Mouse (Mus musculus) kidney, embryonic 15.5 days (tissue): ENCODE results near the gene Skap2. TPM values are rescaled to one million over a fixed set of nuclear protein-coding genes. Genes with fewer than 3 reads are reported as not detected.
A peak's percentile ranks its signal among the peaks of the same experiment; 100 is the strongest.

ENCODE experiments used
- ATAC-seq: fragments of 200-750 bp; cut with Nextera tagmentation; replicated peaks from 2 replicates; pipeline ENCODE4 v1.8.0; 2017; ENCODE audit warnings: moderate TSS enrichment; ENCODE audit not compliant: low FRiP score
- H3K27ac ChIP-seq: fragments of 300-500 bp; sonication (generic); 2 replicates; pipeline ENCODE4 v1.5.1; 2015; ENCODE audit warnings: mild to moderate bottlenecking, inconsistent platforms
- H3K27me3 ChIP-seq: fragments of 300-500 bp; sonication (generic); 2 replicates; pipeline ENCODE4 v1.6.1; 2015; ENCODE audit warnings: inconsistent platforms
- H3K36me3 ChIP-seq: fragments of 300-500 bp; sonication (generic); 2 replicates; pipeline ENCODE4 v1.6.1; 2015; ENCODE audit warnings: inconsistent platforms
- H3K4me1 ChIP-seq: fragments of 300-500 bp; sonication (generic); 2 replicates; pipeline ENCODE4 v1.6.1; 2015; ENCODE audit warnings: inconsistent platforms
- H3K4me2 ChIP-seq: fragments of 300-500 bp; sonication (generic); 2 replicates; pipeline ENCODE4 v1.6.1; 2015; ENCODE audit warnings: moderate library complexity, mild to moderate bottlenecking, inconsistent platforms
- H3K4me3 ChIP-seq: fragments of 300-500 bp; sonication (generic); replicated peaks from 2 replicates; pipeline ENCODE4 v1.5.1; 2015; ENCODE audit warnings: mild to moderate bottlenecking, inconsistent platforms
- H3K9ac ChIP-seq: fragments of 300-500 bp; sonication (generic); 2 replicates; pipeline ENCODE4 v1.6.1; 2015; ENCODE audit warnings: mild to moderate bottlenecking, inconsistent platforms
- H3K9me3 ChIP-seq: fragments of 300-500 bp; sonication (generic); replicated peaks from 2 replicates; pipeline ENCODE4 v1.6.1; 2016; ENCODE audit warnings: inconsistent platforms
- WGBS: fragments of 180-500 bp; shearing (Covaris S2); methylation state at CpG from one replicate; pipeline ENCODE4 v1.1.7; 2015; ENCODE audit warnings: mixed read lengths; 5-methylcytosine and 5-hydroxymethylcytosine counted together
- polyA plus RNA-seq: library from polyadenylated mRNA; unstranded; fragments of >200 nt; fragmentation: Nextera tagmentation; extraction: Ambion mirVana; gene quantifications from 2 replicates; pipeline ENCODE4 v1.2.1, GENCODE M21; 2015

The Skap2 gene
- polyA plus RNA-seq, 1 experiment from 2014 or later: 34.5 TPM

DNA sequence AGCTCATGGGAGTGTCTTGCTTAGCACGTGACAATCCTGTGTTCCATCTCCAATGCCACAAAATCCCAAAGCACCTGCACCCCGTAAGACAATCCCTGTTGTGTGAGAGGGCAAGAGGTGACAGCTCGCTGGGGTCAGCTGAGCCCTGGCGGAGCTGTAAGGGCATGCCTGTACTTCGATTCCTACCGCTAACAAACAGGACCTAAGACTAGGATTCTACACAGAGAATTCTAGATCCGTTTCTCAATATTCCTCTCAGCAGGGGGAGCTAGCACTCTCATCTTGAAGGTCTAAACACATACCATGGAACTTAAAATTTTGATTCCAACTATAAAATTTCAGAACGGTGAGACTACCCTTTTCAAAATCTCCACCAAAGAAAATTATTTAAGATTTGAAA lies 9.7 kb downstream of the Skap2 start:
- Histone ChIP-seq H3K27me3 (peaks cover 28% of the 10 kb centered on the region), H3K9ac (no peak overlapping the region), H3K36me3 (no peaks in the 10 kb centered on the region), H3K27ac (no peak overlapping the region), H3K9me3 (no peaks in the 10 kb centered on the region), H3K4me3 (no peak overlapping the region), H3K4me2 (no peak overlapping the region), H3K4me1 (peaks cover 25% of the 10 kb centered on the region)
- 16% methylated on average over 8 of the region's 8 CpGs for WGBS
- no peak for ATAC-seq

DNA sequence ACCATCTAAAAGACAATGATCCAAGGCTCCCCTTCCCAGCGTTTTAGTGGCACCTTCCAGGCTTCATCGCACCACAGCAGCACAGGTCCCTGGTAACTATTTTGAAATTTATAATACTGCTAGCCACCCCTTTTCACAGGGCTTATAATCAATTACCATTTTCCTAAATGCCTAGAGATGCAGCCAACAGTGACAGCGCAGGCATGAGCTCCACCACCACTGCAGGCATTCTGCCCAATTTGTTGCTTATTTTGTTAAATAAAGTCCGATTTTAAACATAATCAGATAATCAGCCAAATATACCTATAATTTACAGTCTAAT lies 13.2 kb downstream of the Skap2 start:
- ATAC-seq: no peak
- Histone ChIP-seq H3K27ac (no peak overlapping the region), H3K4me1 (peaks cover 5% of the 10 kb centered on the region), H3K9me3 (no peaks in the 10 kb centered on the region), H3K4me3 (no peak overlapping the region), H3K4me2 (no peak overlapping the region), H3K36me3 (no peaks in the 10 kb centered on the region), H3K9ac (no peak overlapping the region), H3K27me3 (peaks cover 12% of the 10 kb centered on the region)
- WGBS: 48% methylated on average over 4 of the region's 4 CpGs

DNA sequence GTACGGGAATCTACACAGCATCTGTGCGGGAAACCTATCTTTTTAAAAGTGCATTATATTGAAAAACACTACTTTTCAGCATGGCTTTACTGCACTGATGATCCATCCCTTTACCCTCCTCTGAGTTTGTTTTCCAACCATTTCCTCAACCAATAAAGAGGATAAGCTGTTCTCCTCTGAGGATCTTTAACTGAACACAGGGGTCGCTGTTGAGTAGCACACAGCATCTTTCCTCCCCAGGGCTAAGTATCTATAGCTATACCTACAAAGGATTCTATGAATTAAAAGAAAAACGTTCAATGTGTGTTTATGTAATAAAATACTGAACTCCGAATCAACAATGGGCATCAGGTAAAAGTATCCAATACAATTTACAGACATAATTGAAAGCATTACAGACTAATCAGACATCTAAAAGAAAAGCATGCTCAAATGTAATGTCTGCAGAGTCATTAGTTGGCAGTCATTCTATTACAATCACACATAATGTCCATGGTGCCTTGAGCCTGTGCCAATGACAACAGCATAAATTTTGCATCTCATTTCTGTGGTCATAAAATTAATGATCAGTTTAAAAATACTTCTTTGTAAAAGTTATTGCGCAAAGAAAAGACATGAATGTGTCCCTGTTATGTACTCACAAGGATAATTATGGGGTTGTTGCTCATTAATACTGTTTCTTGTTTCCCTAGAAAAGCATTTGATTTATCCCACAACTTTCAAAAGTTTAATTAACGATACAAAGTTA lies 13.8 kb downstream of the Skap2 start:
- H3K9me3 ChIP-seq: no peaks in the 10 kb centered on the region
- H3K4me3 ChIP-seq: no peak overlapping the region
- H3K27me3 ChIP-seq: peaks cover 8% of the 10 kb centered on the region; the same call in 1 of the 2 replicates
- H3K4me1 ChIP-seq: peaks cover 5% of the 10 kb centered on the region
- H3K4me2 ChIP-seq: no peak overlapping the region
- ATAC-seq: no peak
- WGBS: 34% methylated on average over 7 of the region's 7 CpGs
- no peak overlapping the region for H3K9ac ChIP-seq
- no peak overlapping the region for H3K27ac ChIP-seq
- H3K36me3 ChIP-seq: no peaks in the 10 kb centered on the region

DNA sequence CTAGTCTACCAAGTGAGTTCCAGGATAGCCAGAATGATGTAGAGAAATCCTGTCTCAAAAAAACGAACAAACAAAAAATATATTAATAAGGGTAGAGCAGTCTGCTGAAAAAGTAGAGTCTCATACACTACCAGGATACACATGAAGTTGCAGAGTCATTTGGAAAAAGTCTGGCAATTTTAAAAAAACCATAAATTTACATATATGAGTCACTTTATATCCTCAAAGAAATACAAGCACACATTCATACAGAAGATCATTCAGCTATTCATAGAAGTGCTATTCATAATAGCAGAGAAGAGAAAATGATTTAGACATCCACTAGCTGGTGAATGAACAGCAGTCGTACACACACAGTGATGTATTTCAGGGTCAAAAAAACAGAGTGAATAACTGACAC lies 24.4 kb downstream of the Skap2 start:
- WGBS: 83% methylated on average over 2 of the region's 2 CpGs
- H3K27me3 ChIP-seq: no peaks in the 10 kb centered on the region
- no peak overlapping the region for H3K27ac ChIP-seq
- H3K4me1 ChIP-seq: 0 out of 2 replicates have a peak, but pooled peaks cover 2% of the 10 kb centered on the region
- no peak overlapping the region for H3K4me3 ChIP-seq
- no peak for ATAC-seq
- H3K9ac ChIP-seq: no peak overlapping the region
- no peaks in the 10 kb centered on the region for H3K9me3 ChIP-seq
- H3K4me2 ChIP-seq: no peak overlapping the region
- H3K36me3 ChIP-seq: no peaks in the 10 kb centered on the region

DNA sequence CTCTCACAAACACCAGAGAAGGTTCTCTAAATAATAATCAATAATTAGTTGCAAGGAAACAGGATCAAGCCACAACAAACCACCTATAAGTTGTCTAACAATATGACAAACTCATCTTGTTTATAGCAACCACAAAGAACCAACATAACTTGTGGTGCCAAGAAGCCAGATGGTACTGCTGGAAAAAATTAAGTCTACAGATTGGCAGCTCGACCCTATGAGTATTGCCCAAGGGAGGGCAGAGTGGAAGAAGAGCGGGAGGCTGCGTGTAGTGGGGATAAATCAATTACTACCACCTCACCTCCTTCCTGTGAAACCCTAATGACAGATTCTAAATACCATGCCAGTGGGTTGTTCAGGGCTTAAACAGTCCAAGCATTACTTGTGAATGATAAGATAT lies 34.7 kb downstream of the Skap2 start:
- H3K9ac ChIP-seq: no peak overlapping the region
- no peak for ATAC-seq
- no peaks in the 10 kb centered on the region for H3K9me3 ChIP-seq
- H3K27me3 ChIP-seq: no peaks in the 10 kb centered on the region
- H3K4me2 ChIP-seq: no peak overlapping the region
- 74% methylated on average over 3 of the region's 3 CpGs for WGBS
- H3K36me3 ChIP-seq: no peaks in the 10 kb centered on the region
- no peak overlapping the region for H3K27ac ChIP-seq
- no peak overlapping the region for H3K4me3 ChIP-seq
- peaks cover 3% of the 10 kb centered on the region; the same call in 1 of the 2 replicates for H3K4me1 ChIP-seq

DNA sequence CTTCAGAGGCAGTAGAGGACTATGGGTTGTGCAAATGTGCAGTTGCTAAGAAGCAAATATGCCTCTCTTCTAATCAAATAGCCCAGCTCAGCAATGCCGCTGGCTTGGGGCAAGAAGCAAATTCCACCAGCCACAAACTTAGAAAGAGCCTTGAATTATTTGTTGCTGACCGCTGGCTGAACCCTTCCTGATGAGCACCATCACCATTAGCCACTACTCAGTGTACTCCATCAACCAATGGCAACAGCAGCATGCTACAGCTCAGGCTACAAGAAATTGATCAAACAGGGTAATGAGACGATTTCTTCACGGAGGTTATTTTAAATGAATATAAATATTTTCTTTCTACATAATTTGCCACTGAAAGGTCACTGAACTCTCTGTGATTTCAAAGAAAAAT lies 36.6 kb downstream of the Skap2 start:
- ATAC-seq: no peak

DNA sequence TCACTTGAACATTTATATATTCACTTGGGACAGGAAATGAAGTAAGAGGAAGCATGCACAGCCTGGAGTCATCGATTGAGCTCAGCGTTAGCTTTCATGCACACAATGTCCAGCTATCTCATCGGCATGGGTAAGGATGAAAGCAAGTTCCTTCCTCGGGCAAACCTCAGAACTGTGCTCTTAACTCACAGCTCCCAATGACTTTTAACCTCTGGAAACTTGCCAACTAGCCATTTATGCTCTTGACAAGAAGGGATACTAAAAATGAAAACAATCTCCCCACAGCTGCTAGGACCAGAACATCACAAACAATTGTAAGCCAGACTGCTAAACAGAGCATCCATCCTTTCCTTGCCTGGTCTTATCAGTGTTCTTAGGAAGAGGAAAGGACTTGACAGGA lies 53.4 kb downstream of the Skap2 start:
- no peaks in the 10 kb centered on the region for H3K27me3 ChIP-seq
- peak overlapping the region; percentile 33; the same call in 1 of the 2 replicates for H3K27ac ChIP-seq
- no peak overlapping the region for H3K4me3 ChIP-seq
- H3K4me2 ChIP-seq: no peak overlapping the region
- 45% methylated on average over 4 of the region's 4 CpGs for WGBS
- no peaks in the 10 kb centered on the region; the same call in 1 of the 2 replicates for H3K4me1 ChIP-seq
- H3K9me3 ChIP-seq: no peaks in the 10 kb centered on the region
- H3K36me3 ChIP-seq: no peaks in the 10 kb centered on the region
- ATAC-seq: no peak
- H3K9ac ChIP-seq: no peak overlapping the region

More for the DNA sequence above, 36.6 kb downstream of the Skap2 start:
- H3K4me1 ChIP-seq: peaks cover 3% of the 10 kb centered on the region; the same call in 1 of the 2 replicates
- no peaks in the 10 kb centered on the region for H3K27me3 ChIP-seq
- no peak overlapping the region for H3K9ac ChIP-seq
- no peaks in the 10 kb centered on the region for H3K36me3 ChIP-seq
- H3K9me3 ChIP-seq: no peaks in the 10 kb centered on the region
- 70% methylated on average over 4 of the region's 4 CpGs for WGBS
- no peak overlapping the region for H3K27ac ChIP-seq
- no peak overlapping the region for H3K4me2 ChIP-seq
- H3K4me3 ChIP-seq: no peak overlapping the region

DNA sequence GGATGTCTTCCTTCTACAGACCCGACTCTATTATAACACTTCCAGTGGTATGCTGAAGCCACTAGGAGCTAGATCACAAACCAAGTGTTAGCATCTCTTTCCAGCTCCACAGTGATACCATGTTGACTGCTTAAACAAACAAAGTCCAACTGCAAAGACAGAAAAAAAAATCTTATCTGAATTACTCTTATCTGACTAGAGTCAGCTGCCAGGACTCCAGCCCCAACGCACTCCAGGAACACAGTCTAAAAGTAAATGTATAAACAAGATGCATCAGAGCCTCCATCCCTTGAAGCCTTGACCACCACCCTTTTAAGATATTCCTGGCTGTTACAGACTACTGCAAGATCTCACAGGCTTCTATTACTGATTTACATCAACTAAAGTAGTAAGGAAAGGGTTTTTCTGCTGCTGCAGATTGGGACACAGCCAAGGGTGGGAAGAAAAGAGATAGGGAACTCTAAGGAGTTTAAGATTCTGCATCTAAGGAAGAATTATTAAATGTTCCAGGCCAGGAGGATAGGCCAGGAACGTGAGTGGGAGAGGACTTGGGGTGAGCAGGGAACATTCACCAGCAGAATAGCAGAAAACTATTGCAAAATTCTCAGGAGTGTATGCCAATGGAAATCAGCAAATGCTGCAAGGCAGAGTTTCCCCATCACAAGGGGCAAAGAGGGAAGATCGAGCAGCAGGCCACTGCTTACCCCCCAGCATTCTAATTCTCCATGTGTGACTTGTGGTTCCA lies 56.1 kb downstream of the Skap2 start:
- no peak overlapping the region for H3K27ac ChIP-seq
- no peak overlapping the region for H3K4me3 ChIP-seq
- ATAC-seq: no peak
- H3K9me3 ChIP-seq: no peaks in the 10 kb centered on the region
- H3K4me1 ChIP-seq: no peaks in the 10 kb centered on the region; the same call in 1 of the 2 replicates
- H3K4me2 ChIP-seq: no peak overlapping the region
- WGBS: 69% methylated on average over 4 of the region's 4 CpGs
- no peaks in the 10 kb centered on the region for H3K27me3 ChIP-seq
- no peaks in the 10 kb centered on the region for H3K36me3 ChIP-seq
- no peak overlapping the region for H3K9ac ChIP-seq

DNA sequence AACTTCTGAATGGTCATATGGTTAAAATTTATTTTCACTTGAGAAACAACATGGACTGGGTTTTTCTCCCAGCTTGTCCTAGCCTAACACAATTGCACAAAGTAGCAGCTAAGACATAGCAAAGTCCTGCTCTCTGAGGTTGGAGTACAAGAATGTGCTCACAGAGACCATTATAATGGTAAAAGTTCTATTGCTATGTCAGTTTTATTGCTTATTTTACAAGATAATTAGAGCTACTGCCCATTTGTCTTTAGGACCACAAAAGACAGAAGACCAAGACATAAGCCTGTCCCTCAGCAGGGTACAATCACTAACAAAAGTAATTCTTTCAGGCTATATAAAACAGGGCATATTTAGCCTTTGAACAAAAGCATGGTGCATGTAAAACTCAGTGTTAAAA lies 64.7 kb downstream of the Skap2 start:
- no peaks in the 10 kb centered on the region for H3K4me1 ChIP-seq
- no peak overlapping the region for H3K27ac ChIP-seq
- no peaks in the 10 kb centered on the region for H3K27me3 ChIP-seq
- no peak overlapping the region for H3K9ac ChIP-seq
- ATAC-seq: no peak
- no peaks in the 10 kb centered on the region for H3K36me3 ChIP-seq
- H3K4me2 ChIP-seq: no peak overlapping the region
- H3K4me3 ChIP-seq: no peak overlapping the region
- 0 out of 2 replicates have a peak, but pooled peaks cover 2% of the 10 kb centered on the region for H3K9me3 ChIP-seq

DNA sequence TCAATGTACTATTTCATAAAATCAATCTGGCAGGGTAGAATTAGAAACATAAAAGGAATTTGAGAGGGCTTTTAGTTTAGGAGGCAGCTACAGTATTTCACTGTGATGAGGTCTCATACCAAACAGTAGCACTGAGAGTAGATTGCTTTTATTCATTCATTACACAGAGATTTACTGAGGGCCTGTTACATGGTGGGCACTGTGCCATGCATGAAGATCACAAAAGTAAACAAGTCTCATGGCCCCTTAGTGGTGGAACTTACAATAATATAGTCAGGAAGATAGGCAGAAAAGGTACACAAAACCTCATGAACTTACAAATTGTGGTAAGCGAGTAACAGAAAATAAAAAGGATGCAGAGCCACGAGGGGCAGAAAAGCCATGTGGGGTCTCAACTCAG lies 67.4 kb downstream of the Skap2 start:
- Histone ChIP-seq H3K36me3 (no peaks in the 10 kb centered on the region), H3K4me1 (no peaks in the 10 kb centered on the region), H3K9me3 (0 out of 2 replicates have a peak, but pooled peaks cover 2% of the 10 kb centered on the region), H3K27me3 (no peaks in the 10 kb centered on the region), H3K4me3 (no peak overlapping the region), H3K27ac (no peak overlapping the region), H3K9ac (no peak overlapping the region), H3K4me2 (no peak overlapping the region)
- 57% methylated on average over 2 of the region's 2 CpGs for WGBS
- ATAC-seq: no peak

DNA sequence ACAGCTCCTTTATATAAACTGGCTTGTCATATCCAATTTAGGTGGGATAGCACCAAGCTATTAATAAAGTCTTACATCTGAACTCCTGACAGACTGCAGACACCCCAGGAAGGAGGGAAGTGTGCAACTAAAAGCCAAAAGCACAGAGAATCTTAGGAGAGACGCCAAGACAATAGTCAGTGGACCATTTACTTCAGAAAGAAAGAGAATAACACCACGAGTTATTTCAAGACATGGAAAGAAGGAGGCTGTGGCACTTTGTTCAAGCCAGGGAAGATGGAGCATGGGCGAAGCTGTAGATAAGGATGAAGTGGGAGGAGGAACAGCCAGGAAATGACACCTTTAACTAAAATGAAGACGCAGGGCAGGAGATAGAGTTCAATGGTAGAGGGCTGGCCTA lies 78.4 kb downstream of the Skap2 start:
- Histone ChIP-seq H3K4me1 (0 out of 2 replicates have a peak, but pooled peaks cover 6% of the 10 kb centered on the region), H3K27ac (no peak overlapping the region), H3K9ac (no peak overlapping the region), H3K4me3 (no peak overlapping the region), H3K9me3 (no peaks in the 10 kb centered on the region), H3K27me3 (no peaks in the 10 kb centered on the region), H3K4me2 (no peak overlapping the region), H3K36me3 (no peaks in the 10 kb centered on the region)
- WGBS: 65% methylated on average over 4 of the region's 4 CpGs
- ATAC-seq: no peak

DNA sequence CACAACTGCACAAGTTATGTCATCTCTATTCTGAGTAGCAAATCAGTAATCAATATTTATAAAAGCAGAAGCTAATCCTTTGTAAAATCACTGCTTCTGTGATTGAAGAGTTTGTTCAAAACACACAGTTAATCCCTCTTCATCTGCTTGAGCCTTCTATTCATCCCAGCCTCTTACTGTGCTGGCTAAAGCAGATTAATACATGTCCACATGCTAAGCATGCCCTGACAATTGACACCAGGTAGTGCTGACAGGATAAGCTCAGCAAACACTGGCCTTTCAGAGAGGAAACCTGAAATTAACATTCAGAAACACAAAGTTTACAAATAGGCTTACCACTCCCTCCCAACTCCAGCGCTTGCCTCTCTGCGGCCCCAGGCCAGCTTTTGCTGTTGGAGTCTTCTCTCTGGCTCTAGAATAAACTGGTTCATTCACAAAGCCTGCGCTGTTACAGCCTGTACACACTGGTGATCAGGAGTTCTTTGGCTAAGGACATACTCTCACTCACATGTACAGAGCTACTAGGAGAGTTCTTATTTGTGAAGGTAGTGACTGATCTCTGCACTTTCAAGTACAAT lies 79.2 kb downstream of the Skap2 start:
- no peak for ATAC-seq

More for the DNA sequence above, 79.2 kb downstream of the Skap2 start:
- Histone ChIP-seq H3K9me3 (no peaks in the 10 kb centered on the region), H3K4me1 (0 out of 2 replicates have a peak, but pooled peaks cover 6% of the 10 kb centered on the region), H3K36me3 (no peaks in the 10 kb centered on the region), H3K4me2 (no peak overlapping the region), H3K27ac (no peak overlapping the region; the same call in 1 of the 2 replicates), H3K4me3 (no peak overlapping the region), H3K9ac (no peak overlapping the region), H3K27me3 (no peaks in the 10 kb centered on the region)
- 55% methylated on average over 3 of the region's 3 CpGs for WGBS
